Mouse (Mus musculus): ENCODE results near the gene Creg2.
A peak's percentile ranks its signal among the peaks of the same experiment; 100 is the strongest.

Creg2 gene

DNA sequence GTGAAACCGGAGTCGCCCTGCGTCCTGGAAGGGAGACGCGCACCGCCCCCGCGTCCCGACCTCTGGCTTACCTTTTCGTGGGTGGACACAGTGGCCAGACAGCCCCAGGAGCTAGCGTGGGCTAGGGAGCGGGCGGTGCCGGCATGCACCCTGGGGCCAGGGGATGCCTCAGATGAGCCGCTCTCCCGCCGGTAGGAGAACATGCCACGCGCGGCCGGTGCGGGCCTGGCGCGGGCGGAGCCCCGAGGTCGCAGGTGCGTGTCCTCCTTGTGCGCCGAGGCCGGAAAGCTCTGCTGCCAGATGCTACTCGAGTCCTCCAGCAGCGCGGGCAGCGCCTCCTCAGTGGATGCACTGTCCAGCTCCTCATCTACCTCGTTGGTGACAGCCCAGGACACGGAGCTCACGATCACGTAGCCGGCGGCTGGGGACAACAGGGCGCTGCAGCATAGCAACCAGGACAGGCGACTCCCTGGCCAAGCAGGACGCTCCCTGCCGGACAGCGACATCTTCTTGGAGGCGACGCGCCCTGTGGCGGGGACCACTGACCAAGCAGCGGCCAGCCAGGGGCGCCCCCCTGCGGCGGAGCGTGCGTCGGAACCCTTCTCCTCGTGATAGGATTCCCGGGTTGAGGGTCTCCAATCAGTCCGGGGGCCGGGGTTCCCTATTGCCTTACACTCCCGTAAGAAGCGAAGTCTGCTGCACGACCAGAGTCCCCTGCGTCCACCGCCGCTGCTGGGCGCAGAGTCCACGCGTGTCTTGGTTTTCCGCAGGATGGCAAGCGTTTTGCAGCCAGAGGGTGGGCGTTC is 636 bp downstream of the Creg2 start:
- DNase-seq (ENCODE audit: low spot score in 2 of 2), result peak; percentile 31 to 70

DNA sequence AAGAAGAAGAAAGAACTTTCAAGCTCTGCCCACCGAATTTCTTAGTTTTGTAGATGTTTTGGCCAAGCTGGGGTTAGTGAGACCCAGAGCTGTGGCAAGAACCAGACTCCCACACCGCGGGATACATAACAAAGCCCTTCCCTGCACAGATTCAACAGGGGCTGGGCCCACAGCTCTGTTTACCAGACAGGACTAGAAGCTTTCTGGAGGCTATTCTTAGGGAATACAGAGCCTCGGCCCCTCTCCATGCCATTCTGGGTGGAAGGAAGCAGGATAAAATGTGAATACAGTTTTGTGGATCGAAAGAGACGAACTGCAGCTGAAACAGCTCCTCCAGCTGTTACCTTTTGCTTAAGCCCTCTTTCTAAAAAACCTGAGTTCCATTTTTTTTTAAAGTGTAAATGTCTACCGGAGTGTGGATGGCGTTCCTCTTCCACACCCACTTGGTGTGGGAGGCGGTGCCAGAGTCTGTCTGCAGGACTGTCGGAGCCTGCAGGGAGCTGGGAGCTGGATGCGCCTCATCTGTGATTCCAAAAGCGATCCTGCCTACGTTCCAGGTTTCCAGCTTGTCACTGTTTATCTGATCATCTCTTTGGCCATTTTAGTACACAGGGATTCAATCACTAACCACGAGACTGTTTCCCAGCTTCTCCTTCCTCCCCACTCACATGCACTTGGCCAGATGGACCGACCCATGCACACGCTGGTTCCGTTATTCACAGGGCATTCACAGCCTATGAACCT is 1.4 kb downstream of the Creg2 start:
- peak; percentile 52 to 76 for DNase-seq (ENCODE audit: low spot score in 2 of 2)

GRCm38 (mm10) chr1:39648584-39648983 is 2.7 kb downstream of the Creg2 start:
- no peak for DNase-seq (ENCODE audit: low spot score in 2 of 2)

- peak in 1 of 2 experiments; percentile 45 for DNase-seq (ENCODE audit: low spot score in 2 of 2)
Measured at GRCm38 (mm10) chr1:39645905-39646759, 5.1 kb downstream of the Creg2 start.

GRCm38 (mm10) chr1:39644333-39644732 is 6.9 kb downstream of the Creg2 start:
- no peak for DNase-seq (ENCODE audit: low spot score in 2 of 2)

DNA sequence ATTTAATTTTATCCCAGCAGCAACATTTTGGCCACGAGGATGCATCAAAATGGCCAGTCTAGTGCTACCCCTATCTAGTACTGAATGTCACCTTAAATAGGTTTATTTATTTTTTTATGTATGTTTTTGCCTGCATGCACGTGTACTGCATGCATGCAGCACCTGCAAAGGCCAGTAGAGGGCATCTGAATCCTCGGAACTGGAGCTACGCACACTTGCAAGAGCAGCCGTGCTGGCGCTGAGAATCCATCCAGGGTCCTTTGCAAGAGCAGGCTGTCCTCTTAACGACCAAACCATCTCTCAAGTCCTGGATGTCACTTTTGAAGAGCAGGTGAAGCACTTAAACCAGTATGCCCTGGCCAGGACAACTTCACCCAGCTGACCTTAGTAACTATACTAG is 9.6 kb downstream of the Creg2 start:
- no peak for DNase-seq (ENCODE audit: low spot score in 2 of 2)

DNA sequence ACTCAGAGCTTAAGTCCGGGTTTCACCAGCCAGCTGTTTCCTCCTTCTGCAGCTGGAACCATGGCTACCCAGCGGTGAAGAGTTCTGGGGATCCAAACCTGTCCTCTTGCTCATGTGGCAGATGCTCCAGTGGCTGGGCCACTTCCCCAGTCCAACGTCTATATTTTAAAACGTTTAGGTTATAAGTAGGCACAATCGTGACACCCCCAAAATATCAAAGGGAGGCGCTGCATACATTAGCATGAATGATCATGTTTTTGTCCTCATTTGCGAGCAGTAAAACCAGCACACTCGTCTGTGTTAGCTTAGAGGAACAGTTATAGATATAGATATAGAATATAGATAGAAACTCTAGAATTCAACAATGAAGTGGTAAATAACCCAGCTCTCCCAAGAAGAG is 14.1 kb downstream of the Creg2 start:
- peak in 1 of 2 experiments; percentile 38 for DNase-seq (ENCODE audit: low spot score in 2 of 2)

DNA sequence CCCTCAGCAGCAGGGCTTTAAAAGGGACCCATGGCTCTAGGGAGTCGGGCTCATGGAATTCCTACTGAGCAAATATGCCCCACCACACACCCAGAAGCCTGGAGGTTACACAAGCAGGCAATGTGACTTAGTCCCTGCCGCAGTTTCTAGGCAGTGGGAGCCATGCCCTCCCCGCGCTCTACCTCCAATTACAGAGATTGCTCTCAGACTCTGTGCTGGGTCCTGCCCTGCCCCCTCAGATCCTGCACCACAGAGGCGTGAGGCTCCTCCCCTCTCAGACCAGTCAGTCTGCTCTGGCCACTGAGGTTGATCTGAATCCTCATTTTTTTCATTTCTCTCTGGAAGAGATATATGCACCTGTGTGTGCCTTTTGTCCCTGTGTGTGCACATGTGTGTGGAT is 14.6 kb downstream of the Creg2 start:
- no peak for DNase-seq (ENCODE audit: low spot score in 2 of 2)

GRCm38 (mm10) chr1:39636196-39636595 is 15.1 kb downstream of the Creg2 start:
- DNase-seq (ENCODE audit: low spot score in 2 of 2), result no peak

GRCm38 (mm10) chr1:39628606-39629005 is 22.7 kb downstream of the Creg2 start:
- DNase-seq (ENCODE audit: low spot score in 2 of 2), result no peak

- no peak for DNase-seq (ENCODE audit: low spot score in 2 of 2)
Measured at GRCm38 (mm10) chr1:39625491-39625890, 25.8 kb downstream of the Creg2 start.

DNA sequence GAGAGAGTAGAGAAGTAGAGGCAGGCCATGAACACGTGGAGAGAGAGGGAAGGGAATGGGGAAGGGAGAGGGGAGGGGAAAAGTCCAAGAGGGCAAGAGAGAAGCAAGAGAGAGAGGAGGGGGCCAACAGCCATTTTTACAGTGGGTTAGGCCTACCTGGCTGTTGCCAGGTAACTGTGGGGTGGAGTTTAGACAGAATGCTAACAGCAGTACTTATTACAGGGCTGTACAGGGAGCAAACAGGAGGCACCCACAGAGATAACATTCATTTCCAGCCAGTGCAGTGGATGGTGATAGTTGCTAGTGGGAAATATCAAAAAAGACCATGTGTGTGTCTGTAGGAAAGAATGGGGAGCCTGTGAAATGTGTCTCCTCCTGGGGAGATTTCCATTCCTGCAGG is 27.5 kb downstream of the Creg2 start:
- no peak for DNase-seq (ENCODE audit: low spot score in 2 of 2)

DNA sequence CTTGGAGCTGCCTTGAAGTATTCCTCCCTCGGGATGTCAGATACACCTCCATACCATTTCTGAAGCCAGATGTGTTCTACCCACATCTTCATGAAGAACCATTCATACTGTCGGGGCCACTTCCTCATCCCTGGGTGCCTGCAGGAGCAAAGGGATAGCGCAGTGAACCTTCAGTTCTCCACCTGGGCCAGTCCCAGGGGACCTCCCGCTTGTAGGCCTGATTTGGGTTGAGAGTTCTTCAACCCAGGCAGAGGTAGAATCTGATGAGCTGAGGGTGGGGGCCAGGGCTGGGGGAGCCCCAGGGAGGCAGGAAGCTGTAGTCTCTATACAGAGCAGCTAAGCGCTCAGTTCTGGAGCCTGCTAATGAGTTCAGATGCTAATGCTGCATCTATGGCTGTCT is 28.2 kb downstream of the Creg2 start:
- no peak for DNase-seq (ENCODE audit: low spot score in 2 of 2)

- DNase-seq (ENCODE audit: low spot score in 2 of 2), result no peak
Measured at GRCm38 (mm10) chr1:39618524-39618923, 32.8 kb downstream of the Creg2 start.

DNA sequence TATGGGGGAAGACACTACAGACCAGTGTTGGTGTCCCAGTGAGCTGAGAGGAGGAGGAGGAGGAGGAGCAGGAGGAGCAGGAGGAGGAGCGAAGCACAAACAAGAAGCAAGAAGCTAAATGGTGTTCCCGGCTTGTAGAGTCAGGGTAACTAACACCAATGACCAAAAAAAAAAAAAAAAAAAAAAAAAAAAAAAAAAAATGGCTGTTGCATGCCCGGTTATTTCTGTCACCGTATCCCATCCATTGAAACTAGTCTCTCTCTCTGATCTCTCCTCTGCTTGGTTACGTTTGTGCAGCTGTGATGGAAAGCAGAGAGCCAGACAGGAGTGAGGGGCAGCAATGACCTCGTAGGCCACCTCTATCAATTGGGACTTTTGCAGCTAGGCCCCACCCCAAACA is 35.7 kb downstream of the Creg2 start:
- DNase-seq (ENCODE audit: low spot score in 2 of 2), result no peak

GRCm38 (mm10) chr1:39614462-39615279 is 36.6 kb downstream of the Creg2 start:
- DNase-seq (ENCODE audit: low spot score in 2 of 2), result peak in 1 of 2 experiments; percentile 28

DNA sequence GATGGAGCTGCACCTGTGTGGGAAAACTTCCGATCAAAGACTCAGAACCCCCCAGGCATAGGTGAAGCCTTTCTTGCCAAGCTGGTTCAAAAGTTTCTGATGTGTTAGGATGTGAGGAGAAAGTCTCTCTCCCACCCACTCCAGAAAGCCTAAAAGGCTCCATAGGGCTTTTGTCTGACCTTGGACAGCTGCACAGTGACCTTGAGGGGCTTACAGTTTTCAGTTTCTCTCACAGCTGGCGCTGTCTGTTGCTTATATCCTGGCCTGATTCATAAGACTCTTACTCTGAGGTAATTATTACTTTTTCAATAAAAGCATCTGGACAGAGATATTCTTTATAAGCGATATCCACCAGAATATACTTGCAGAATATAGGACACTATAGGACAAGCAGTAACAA is 38.2 kb downstream of the Creg2 start:
- DNase-seq (ENCODE audit: low spot score in 2 of 2), result no peak

DNA sequence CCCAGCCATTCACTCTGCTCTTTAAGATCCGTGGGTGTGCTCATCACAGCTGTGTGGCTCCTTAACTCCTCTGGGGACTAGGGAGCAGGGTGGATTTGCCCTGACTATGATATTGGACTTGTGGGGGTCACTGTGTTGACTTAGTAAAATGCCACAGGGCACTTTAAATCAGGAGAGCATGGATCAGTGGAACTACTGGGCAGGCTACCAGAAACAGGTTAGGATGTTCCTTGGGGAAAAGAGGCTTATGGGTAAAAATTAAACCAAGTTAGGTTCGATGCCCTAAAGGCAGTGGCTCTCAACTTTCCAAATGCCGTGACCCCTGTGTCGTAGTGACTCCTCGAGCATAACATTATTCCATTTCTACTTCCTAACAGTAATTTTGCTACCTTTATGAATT is 38.8 kb downstream of the Creg2 start:
- no peak for DNase-seq (ENCODE audit: low spot score in 2 of 2)

DNA sequence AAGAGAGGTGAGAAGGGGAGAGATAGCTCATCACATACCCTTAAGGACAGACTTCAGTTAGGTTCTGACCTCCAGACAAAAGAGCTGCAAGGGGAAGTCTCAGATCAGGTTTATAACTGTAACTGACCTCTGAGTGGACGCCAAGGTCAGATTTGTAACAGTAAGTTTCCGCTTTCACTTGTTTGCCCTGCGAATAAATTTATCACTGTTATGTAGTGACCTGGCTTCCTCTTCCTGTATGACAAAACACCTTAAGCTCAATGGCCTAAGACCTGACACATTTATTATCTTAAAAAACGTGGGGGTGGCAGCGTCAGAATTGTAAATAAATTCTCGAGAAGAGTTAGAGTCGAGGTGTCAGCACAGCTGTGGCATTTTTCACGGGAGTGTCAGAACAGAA is 42.7 kb downstream of the Creg2 start:
- DNase-seq (ENCODE audit: low spot score in 2 of 2), result no peak

DNA sequence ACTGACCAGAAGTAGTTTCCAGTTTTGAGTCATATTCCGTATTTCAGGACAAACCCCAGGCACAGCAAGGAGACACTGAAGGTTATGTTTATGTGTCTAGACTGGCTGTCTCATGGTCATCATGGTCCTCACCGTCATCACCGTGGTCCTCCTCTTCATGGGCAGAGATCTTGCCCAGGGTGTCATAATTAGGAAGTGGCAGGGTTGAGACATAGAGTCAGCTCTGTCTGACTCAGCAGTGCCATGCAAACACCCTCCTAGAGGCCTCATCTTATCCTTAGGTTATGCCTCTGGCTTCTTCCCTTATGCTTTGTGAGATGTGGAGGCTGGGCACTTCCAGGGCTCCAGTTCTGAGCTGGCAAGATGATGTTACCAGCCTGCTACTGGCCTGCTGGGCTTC is 48.8 kb downstream of the Creg2 start:
- no peak for DNase-seq (ENCODE audit: low spot score in 2 of 2)

- DNase-seq (ENCODE audit: low spot score in 2 of 2), result peak in 1 of 2 experiments; percentile 42
Measured at GRCm38 (mm10) chr1:39598726-39599125, 52.5 kb downstream of the Creg2 start.

All from left cerebral cortex, adult 9 months (tissue).